In genomic region chr9:83316818-83317162, GRCm38 (mm10) we compare ENCODE assay signal across 17 mouse cellular contexts.
DNase-seq lines count a peak whose midpoint lies in the region; ATAC-seq and TF ChIP-seq lines count a peak whose summit lies in the region.
"Had no signal": no experiment of that assay in that cellular context is flagged by ENCODE, and none has a peak within 500 bp of the region (broad histone marks: within the 10 kb centered on the region; RNA-seq: fewer than 3 reads in every experiment).

No protein-coding gene starts in this region.

- DNase-seq in hindbrain, embryonic 11.5 days (ENCODE audit: low spot score), result no peak
- DNase-seq in midbrain, embryonic 14.5 days, result no peak
- DNase-seq in midbrain, embryonic 10.5 days (ENCODE audit: low spot score), result no peak
- no peak for DNase-seq in lung, adult 2 months
- DNase-seq in neural tube, embryonic 10.5 days (ENCODE audit: extremely low spot score, low spot score), result no peak
- DNase-seq: B cell, adult 2 months; kidney, adult 9 months; kidney, postnatal 14 days; liver, embryonic 13.5 days had no signal

- H3K9ac ChIP-seq in hindbrain, embryonic 13.5 days, result no peak overlapping the region
- no peak overlapping the region for H3K9ac ChIP-seq in hindbrain, embryonic 11.5 days (ENCODE audit: low read depth, low read length)
- no peak overlapping the region for H3K9ac ChIP-seq in midbrain, embryonic 14.5 days (replicated peaks; ENCODE audit: low read length)
- H3K9ac ChIP-seq in midbrain, embryonic 15.5 days, result no peak overlapping the region
- H3K9ac ChIP-seq: embryonic facial prominence, embryonic 15.5 days; liver, embryonic 13.5 days; lung, embryonic 14.5 days; neural tube, embryonic 12.5 days had no signal

- H3K4me2 ChIP-seq in hindbrain, embryonic 13.5 days, result 0 out of 2 replicates have a peak overlapping the region, but pooled peaks have one; percentile 8
- no peak overlapping the region for H3K4me2 ChIP-seq in hindbrain, embryonic 11.5 days (replicated peaks; ENCODE audit: low read depth, low read length)
- H3K4me2 ChIP-seq in midbrain, embryonic 14.5 days (ENCODE audit: low read length), result peak overlapping the region; percentile 5; the same call in 1 of the 2 replicates
- peak overlapping the region; percentile 23; the same call in 1 of the 2 replicates for H3K4me2 ChIP-seq in midbrain, embryonic 15.5 days
- H3K4me2 ChIP-seq: embryonic facial prominence, embryonic 15.5 days; liver, embryonic 13.5 days; lung, embryonic 14.5 days; neural tube, embryonic 12.5 days had no signal

- H3K4me1 ChIP-seq in hindbrain, embryonic 13.5 days (replicated peaks), result peaks cover 15% of the 10 kb centered on the region
- no peaks in the 10 kb centered on the region for H3K4me1 ChIP-seq in hindbrain, embryonic 11.5 days (replicated peaks; ENCODE audit: control insufficient read depth, insufficient read depth, low read length)
- H3K4me1 ChIP-seq in midbrain, embryonic 14.5 days (ENCODE audit: control insufficient read depth, insufficient read depth, low read length), result peaks cover 15% of the 10 kb centered on the region
- H3K4me1 ChIP-seq in midbrain, embryonic 10.5 days, result peaks cover 12% of the 10 kb centered on the region; the same call in 1 of the 2 replicates
- H3K4me1 ChIP-seq in midbrain, embryonic 15.5 days, result peaks cover 8% of the 10 kb centered on the region; the same call in 1 of the 2 replicates
- H3K4me1 ChIP-seq in lung, adult 2 months (ENCODE audit: control insufficient read depth, insufficient read depth, low read length), result no peaks in the 10 kb centered on the region
- H3K4me1 ChIP-seq: heart, embryonic 10.5 days; liver, embryonic 13.5 days; neural tube, embryonic 12.5 days had no signal

- no peaks in the 10 kb centered on the region for H3K27me3 ChIP-seq in hindbrain, embryonic 13.5 days
- no peaks in the 10 kb centered on the region for H3K27me3 ChIP-seq in hindbrain, embryonic 11.5 days (ENCODE audit: control insufficient read depth, insufficient read depth, low read length)
- H3K27me3 ChIP-seq in midbrain, embryonic 14.5 days (ENCODE audit: control insufficient read depth, insufficient read depth, low read length), result no peaks in the 10 kb centered on the region
- H3K27me3 ChIP-seq in midbrain, embryonic 10.5 days (ENCODE audit: low read depth, poor library complexity, severe bottlenecking), result no peaks in the 10 kb centered on the region
- H3K27me3 ChIP-seq in midbrain, embryonic 15.5 days (replicated peaks), result no peaks in the 10 kb centered on the region
- H3K27me3 ChIP-seq: embryonic facial prominence, embryonic 15.5 days; liver, embryonic 13.5 days; neural tube, embryonic 12.5 days had no signal

- H3K9me3 ChIP-seq in hindbrain, embryonic 13.5 days, result no peaks in the 10 kb centered on the region
- no peaks in the 10 kb centered on the region for H3K9me3 ChIP-seq in hindbrain, embryonic 11.5 days (ENCODE audit: control insufficient read depth, low read length)
- no peaks in the 10 kb centered on the region for H3K9me3 ChIP-seq in midbrain, embryonic 14.5 days (ENCODE audit: control insufficient read depth, low read length)
- H3K9me3 ChIP-seq in midbrain, embryonic 10.5 days (replicated peaks), result no peaks in the 10 kb centered on the region
- H3K9me3 ChIP-seq in midbrain, embryonic 15.5 days, result no peaks in the 10 kb centered on the region
- H3K9me3 ChIP-seq: embryonic facial prominence, embryonic 15.5 days; heart, embryonic 10.5 days; liver, embryonic 13.5 days; neural tube, embryonic 12.5 days had no signal

- H3K4me3 ChIP-seq in hindbrain, embryonic 13.5 days, result no peak overlapping the region
- H3K4me3 ChIP-seq in hindbrain, embryonic 11.5 days (ENCODE audit: low read depth, low read length), result no peak overlapping the region
- H3K4me3 ChIP-seq in midbrain, embryonic 14.5 days (replicated peaks; ENCODE audit: low read depth, low read length), result no peak overlapping the region
- H3K4me3 ChIP-seq in midbrain, embryonic 10.5 days, result no peak overlapping the region
- H3K4me3 ChIP-seq in midbrain, embryonic 15.5 days, result no peak overlapping the region
- no peak overlapping the region for H3K4me3 ChIP-seq in lung, adult 2 months (replicated peaks; ENCODE audit: extremely low read depth, low read depth, low read length)
- H3K4me3 ChIP-seq: embryonic facial prominence, embryonic 15.5 days; heart, embryonic 10.5 days; liver, embryonic 13.5 days; neural tube, embryonic 12.5 days had no signal

- ATAC-seq in hindbrain, embryonic 13.5 days (ENCODE audit: low FRiP score), result no peak
- no peak for ATAC-seq in hindbrain, embryonic 11.5 days (ENCODE audit: low FRiP score)
- ATAC-seq in midbrain, embryonic 14.5 days (ENCODE audit: low FRiP score, low TSS enrichment), result no peak
- ATAC-seq in midbrain, embryonic 15.5 days (replicated peaks), result no peak
- ATAC-seq: activated CD4-positive, CD25-positive, alpha-beta regulatory T cell, adult 4 months; intestine, embryonic 16.5 days had no signal

- no peak for TF ChIP-seq CTCF in lung, adult 2 months (IDR thresholded peaks at IDR 0.05; ENCODE audit: insufficient read depth, low read length)

- no peaks in the 10 kb centered on the region for H3K36me3 ChIP-seq in hindbrain, embryonic 13.5 days
- H3K36me3 ChIP-seq in hindbrain, embryonic 11.5 days (ENCODE audit: control insufficient read depth, insufficient read depth, low read length), result no peaks in the 10 kb centered on the region
- no peaks in the 10 kb centered on the region for H3K36me3 ChIP-seq in midbrain, embryonic 14.5 days (ENCODE audit: control insufficient read depth, insufficient read depth, low read length)
- H3K36me3 ChIP-seq in midbrain, embryonic 10.5 days, result no peaks in the 10 kb centered on the region
- no peaks in the 10 kb centered on the region for H3K36me3 ChIP-seq in midbrain, embryonic 15.5 days (replicated peaks)
- H3K36me3 ChIP-seq: embryonic facial prominence, embryonic 15.5 days; heart, embryonic 10.5 days; liver, embryonic 13.5 days; neural tube, embryonic 12.5 days had no signal

- no peak overlapping the region for H3K27ac ChIP-seq in hindbrain, embryonic 13.5 days
- H3K27ac ChIP-seq in hindbrain, embryonic 11.5 days (ENCODE audit: low read depth, low read length), result no peak overlapping the region
- peak overlapping the region; percentile 60 for H3K27ac ChIP-seq in midbrain, embryonic 14.5 days (replicated peaks; ENCODE audit: low read depth, low read length)
- H3K27ac ChIP-seq in midbrain, embryonic 10.5 days (replicated peaks), result no peak overlapping the region
- H3K27ac ChIP-seq in midbrain, embryonic 15.5 days, result peak overlapping the region; percentile 42; the same call in 1 of the 2 replicates
- H3K27ac ChIP-seq: embryonic facial prominence, embryonic 15.5 days; heart, embryonic 10.5 days; liver, embryonic 13.5 days; neural tube, embryonic 12.5 days had no signal

- WGBS in hindbrain, embryonic 13.5 days, result 62% methylated on average over 2 of the region's 2 CpGs
- 67% methylated on average over 2 of the region's 2 CpGs for WGBS in hindbrain, embryonic 11.5 days
- WGBS in midbrain, embryonic 14.5 days, result 71% methylated on average over 2 of the region's 2 CpGs
- 70% methylated on average over 2 of the region's 2 CpGs for WGBS in midbrain, embryonic 10.5 days
- WGBS in midbrain, embryonic 15.5 days, result 56% methylated on average over 2 of the region's 2 CpGs
- 42% methylated on average over 2 of the region's 2 CpGs for WGBS in lung, adult 2 months

- TF ChIP-seq POLR2A in lung, adult 2 months (IDR thresholded peaks at IDR 0.05; ENCODE audit: borderline replicate concordance, extremely low read depth, low read depth, low read length), result no peak

Comparison
In these comparisons a context has a peak if more than half of its experiments do, and no peak if none do; other contexts are left out.
1. H3K27ac ChIP-seq: peak in midbrain, embryonic 14.5 days (single experiment) and midbrain, embryonic 15.5 days (single experiment); none in hindbrain, embryonic 13.5 days (single experiment), hindbrain, embryonic 11.5 days (single experiment) and midbrain, embryonic 10.5 days (single experiment).